In the genomic region with DNA sequence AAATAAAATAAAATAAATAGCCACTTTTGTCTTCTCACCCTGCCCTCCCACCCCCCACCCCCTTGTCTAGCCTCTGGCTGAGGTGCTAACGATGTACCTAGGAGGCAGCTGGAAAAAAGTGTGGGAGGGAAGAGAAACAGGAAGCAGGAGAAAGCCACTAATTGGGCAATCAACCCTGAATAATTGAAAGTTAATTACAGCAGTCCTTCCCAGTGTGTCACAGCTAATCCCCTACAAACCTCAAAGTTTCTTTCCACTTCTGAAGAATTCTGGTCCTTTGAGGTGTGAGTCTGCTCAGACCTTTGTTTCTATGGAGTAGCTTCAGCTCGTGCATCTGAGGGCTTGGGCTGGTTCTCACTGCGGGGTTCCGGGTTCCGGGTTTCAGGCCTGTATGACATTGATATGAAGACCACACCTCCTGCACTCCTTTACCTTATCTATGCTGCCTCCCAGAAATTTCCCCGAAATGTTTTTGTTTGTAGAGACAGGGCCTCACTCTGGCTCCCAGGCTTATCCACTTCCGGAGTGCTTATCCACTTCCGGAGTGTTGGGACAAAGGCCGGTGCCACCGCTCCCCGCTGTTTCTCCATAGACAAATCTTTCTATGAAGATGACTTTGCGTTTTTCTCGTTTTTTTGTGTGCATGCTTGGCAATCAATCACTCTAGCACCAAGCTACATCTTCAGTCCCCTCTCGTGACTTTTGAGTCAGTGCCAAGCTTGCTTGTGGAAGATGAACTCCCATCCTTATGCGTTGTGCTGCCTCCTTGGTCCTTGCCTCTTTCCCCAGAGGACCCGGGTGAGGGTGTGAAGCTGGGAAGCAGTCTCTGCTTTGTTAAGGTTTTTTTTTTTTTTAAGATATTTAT, we compare ENCODE assay signal across 9 mouse cellular contexts.
DNase-seq lines count a peak whose midpoint lies in the region; ATAC-seq lines count a peak whose summit lies in the region.
"Had no signal": no experiment of that assay in that cellular context is flagged by ENCODE, and none has a peak within 500 bp of the region (broad histone marks: within the 10 kb centered on the region; RNA-seq: fewer than 3 reads in every experiment).

No protein-coding gene starts in this region.

- no peaks in the 10 kb centered on the region; the same call in 1 of the 2 replicates for H3K4me1 ChIP-seq in heart, embryonic 16.5 days (ENCODE audit: control insufficient read depth, insufficient read depth, low read length)
- H3K4me1 ChIP-seq in midbrain, embryonic 16.5 days (ENCODE audit: control insufficient read depth, insufficient read depth, low read length): 0 out of 2 replicates have a peak, but pooled peaks cover 4% of the 10 kb centered on the region

- peak; percentile 81 for ATAC-seq in common myeloid progenitor, adult 5-6 weeks (replicated peaks; ENCODE audit: low read depth, poor library complexity, severe bottlenecking)
- peak; percentile 37; the same call in 1 of the 2 replicates for ATAC-seq in heart, embryonic 16.5 days (replicated peaks; ENCODE audit: extremely low read depth, insufficient read depth, low FRiP score)
- ATAC-seq in midbrain, embryonic 16.5 days: 0 out of 2 replicates have a peak, but pooled peaks have one; percentile 44
- ATAC-seq: Patski had no signal

- peak overlapping the region; percentile 19 for H3K4me2 ChIP-seq in heart, embryonic 16.5 days (ENCODE audit: low read depth, low read length)
- H3K4me2 ChIP-seq in midbrain, embryonic 16.5 days (ENCODE audit: low read length): no peak overlapping the region

- H3K4me3 ChIP-seq in heart, embryonic 16.5 days (ENCODE audit: low read length): no peak overlapping the region
- H3K4me3 ChIP-seq in midbrain, embryonic 16.5 days (ENCODE audit: low read depth, low read length): no peak overlapping the region

- no peaks in the 10 kb centered on the region for H3K27me3 ChIP-seq in heart, embryonic 16.5 days (ENCODE audit: control insufficient read depth, insufficient read depth, low read length)
- no peaks in the 10 kb centered on the region for H3K27me3 ChIP-seq in midbrain, embryonic 16.5 days (ENCODE audit: control insufficient read depth, insufficient read depth, low read depth, low read length)

- no peak overlapping the region for H3K9ac ChIP-seq in heart, embryonic 16.5 days (ENCODE audit: low read length)
- H3K9ac ChIP-seq in midbrain, embryonic 16.5 days (ENCODE audit: low read depth, low read length): no peak overlapping the region

- WGBS in heart, embryonic 16.5 days: 38% methylated on average over 16 of the region's 16 CpGs
- 58% methylated on average over 16 of the region's 16 CpGs for WGBS in midbrain, embryonic 16.5 days

- no peaks in the 10 kb centered on the region for H3K36me3 ChIP-seq in heart, embryonic 16.5 days (ENCODE audit: control insufficient read depth, insufficient read depth)
- no peaks in the 10 kb centered on the region for H3K36me3 ChIP-seq in midbrain, embryonic 16.5 days (ENCODE audit: control insufficient read depth, insufficient read depth, low read length)

- peak; percentile 2 for DNase-seq in lung, postnatal 10 days
- no peak for DNase-seq in lung, adult 18-20 months
- no peak for DNase-seq in kidney, adult 18-20 months
- no peak for DNase-seq in kidney, adult 9 months
- DNase-seq: gastrocnemius, postnatal 36 days had no signal

- no peaks in the 10 kb centered on the region for H3K9me3 ChIP-seq in heart, embryonic 16.5 days (replicated peaks; ENCODE audit: control insufficient read depth, low read length)
- no peaks in the 10 kb centered on the region for H3K9me3 ChIP-seq in midbrain, embryonic 16.5 days (replicated peaks; ENCODE audit: control insufficient read depth, low read length, poor library complexity, severe bottlenecking)

- H3K27ac ChIP-seq in heart, embryonic 16.5 days (ENCODE audit: low read length): no peak overlapping the region
- H3K27ac ChIP-seq in midbrain, embryonic 16.5 days (ENCODE audit: low read length): no peak overlapping the region
